16 mouse cellular contexts compared by ENCODE assay signal in the genomic region with DNA sequence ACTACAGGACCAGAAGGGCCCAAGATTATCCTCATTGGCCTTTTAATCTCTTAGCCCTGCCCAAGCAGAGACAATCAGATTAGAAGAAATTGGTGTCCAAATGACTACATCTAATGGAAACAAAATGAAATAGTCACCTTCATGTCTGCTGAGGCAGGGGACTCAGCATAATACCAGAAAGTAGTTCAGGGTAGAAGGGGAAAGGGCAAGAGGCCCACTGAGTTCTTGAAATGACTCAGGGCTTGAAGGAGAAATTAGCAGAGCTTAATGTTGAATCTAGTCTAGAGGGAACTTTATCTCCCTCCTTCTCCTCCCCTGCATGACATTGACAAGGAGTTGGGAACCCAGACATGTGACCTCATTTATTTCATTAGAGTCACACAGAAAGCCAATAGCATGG.
DNase-seq lines count a peak whose midpoint lies in the region; ATAC-seq and TF ChIP-seq lines count a peak whose summit lies in the region.
"Had no signal": no experiment of that assay in that cellular context is flagged by ENCODE, and none has a peak within 500 bp of the region (broad histone marks: within the 10 kb centered on the region; RNA-seq: fewer than 3 reads in every experiment).

No protein-coding gene starts in this region.

- H3K9me3 ChIP-seq in kidney, embryonic 14.5 days (ENCODE audit: control insufficient read depth, low read length), result no peaks in the 10 kb centered on the region
- no peaks in the 10 kb centered on the region for H3K9me3 ChIP-seq in lung, postnatal 0 days (ENCODE audit: low read length)
- H3K9me3 ChIP-seq in intestine, embryonic 15.5 days, result no peaks in the 10 kb centered on the region
- H3K9me3 ChIP-seq in stomach, postnatal 0 days (ENCODE audit: control insufficient read depth, low read length), result no peaks in the 10 kb centered on the region
- H3K9me3 ChIP-seq: forebrain, embryonic 10.5 days; limb, embryonic 13.5 days; midbrain, embryonic 10.5 days had no signal

- H3K27me3 ChIP-seq in kidney, embryonic 14.5 days (ENCODE audit: control insufficient read depth, insufficient read depth, low read length), result no peaks in the 10 kb centered on the region
- no peaks in the 10 kb centered on the region for H3K27me3 ChIP-seq in lung, postnatal 0 days (replicated peaks; ENCODE audit: insufficient read depth, low read length)
- no peaks in the 10 kb centered on the region for H3K27me3 ChIP-seq in intestine, embryonic 15.5 days (replicated peaks)
- no peaks in the 10 kb centered on the region for H3K27me3 ChIP-seq in stomach, postnatal 0 days (ENCODE audit: control insufficient read depth, insufficient read depth, low read length)
- H3K27me3 ChIP-seq: limb, embryonic 13.5 days had no signal

- no peak overlapping the region for H3K4me2 ChIP-seq in kidney, embryonic 14.5 days (replicated peaks; ENCODE audit: low read depth, low read length)
- H3K4me2 ChIP-seq in lung, postnatal 0 days (replicated peaks; ENCODE audit: low read depth, low read length), result no peak overlapping the region
- no peak overlapping the region for H3K4me2 ChIP-seq in intestine, embryonic 15.5 days (replicated peaks)
- H3K4me2 ChIP-seq in stomach, postnatal 0 days (replicated peaks; ENCODE audit: low read depth), result no peak overlapping the region
- H3K4me2 ChIP-seq: limb, embryonic 13.5 days had no signal

- no peak for DNase-seq in kidney, postnatal 25 days
- DNase-seq in lung, postnatal 0 days (ENCODE audit: low spot score), result no peak
- no peak for DNase-seq in lung, postnatal 25 days (ENCODE audit: low spot score)
- no peak for DNase-seq in stomach, postnatal 0 days (ENCODE audit: low spot score)
- no peak for DNase-seq in urinary bladder, postnatal 14 days (ENCODE audit: low spot score)
- DNase-seq in left cerebral cortex, postnatal 10 days (ENCODE audit: extremely low spot score in 1 of 2, low spot score in 2 of 2), result no peak
- DNase-seq: cerebellum, postnatal 25 days; gastrocnemius, postnatal 36 days; liver, postnatal 0 days; right cerebral cortex, postnatal 4 days; thymus, postnatal 14 days had no signal

- TF ChIP-seq EP300 in lung, postnatal 0 days (IDR thresholded peaks at IDR 0.05), result no peak
- TF ChIP-seq EP300 in stomach, postnatal 0 days (optimal IDR thresholded peaks at IDR 0.05), result no peak

- peak overlapping the region; percentile 79; the same call in 1 of the 2 replicates for H3K27ac ChIP-seq in kidney, embryonic 14.5 days (ENCODE audit: low read depth, low read length)
- peak overlapping the region; percentile 81 for H3K27ac ChIP-seq in lung, postnatal 0 days (ENCODE audit: low read length)
- H3K27ac ChIP-seq in intestine, embryonic 15.5 days, result peak overlapping the region; percentile 89
- H3K27ac ChIP-seq in stomach, postnatal 0 days (replicated peaks), result peak overlapping the region; percentile 63
- H3K27ac ChIP-seq: forebrain, embryonic 10.5 days; midbrain, embryonic 10.5 days had no signal

- no peaks in the 10 kb centered on the region for H3K36me3 ChIP-seq in kidney, embryonic 14.5 days (ENCODE audit: control insufficient read depth, insufficient read depth, low read length)
- no peaks in the 10 kb centered on the region for H3K36me3 ChIP-seq in lung, postnatal 0 days (ENCODE audit: insufficient read depth, low read length)
- no peaks in the 10 kb centered on the region for H3K36me3 ChIP-seq in intestine, embryonic 15.5 days
- no peaks in the 10 kb centered on the region for H3K36me3 ChIP-seq in stomach, postnatal 0 days (ENCODE audit: control insufficient read depth, insufficient read depth, low read length)
- H3K36me3 ChIP-seq: limb, embryonic 13.5 days had no signal

- TF ChIP-seq CTCF in lung, postnatal 0 days (IDR thresholded peaks at IDR 0.05), result no peak
- TF ChIP-seq CTCF in stomach, postnatal 0 days (IDR thresholded peaks at IDR 0.05; ENCODE audit: low read depth), result no peak

- intact Hi-C loops in left cerebral cortex, postnatal 10 days (cut with DNase I), result no loop called here

- H3K4me3 ChIP-seq in kidney, embryonic 14.5 days (ENCODE audit: low read length), result no peak overlapping the region
- no peak overlapping the region for H3K4me3 ChIP-seq in lung, postnatal 0 days (ENCODE audit: low read depth, low read length)
- no peak overlapping the region for H3K4me3 ChIP-seq in intestine, embryonic 15.5 days (replicated peaks)
- no peak overlapping the region for H3K4me3 ChIP-seq in stomach, postnatal 0 days (ENCODE audit: low read depth, low read length)
- H3K4me3 ChIP-seq: forebrain, embryonic 10.5 days; limb, embryonic 13.5 days; midbrain, embryonic 10.5 days had no signal

- no peak overlapping the region for H3K9ac ChIP-seq in kidney, embryonic 14.5 days (ENCODE audit: low read depth, low read length)
- no peak overlapping the region for H3K9ac ChIP-seq in lung, postnatal 0 days (replicated peaks; ENCODE audit: low read depth)
- H3K9ac ChIP-seq in intestine, embryonic 15.5 days, result no peak overlapping the region
- no peak overlapping the region for H3K9ac ChIP-seq in stomach, postnatal 0 days (ENCODE audit: low read length)
- H3K9ac ChIP-seq: limb, embryonic 13.5 days; liver, postnatal 0 days had no signal

- peaks cover 8% of the 10 kb centered on the region; the same call in 1 of the 2 replicates for H3K4me1 ChIP-seq in kidney, embryonic 14.5 days (ENCODE audit: control insufficient read depth, insufficient read depth, low read length)
- peaks cover 2% of the 10 kb centered on the region; the same call in 1 of the 2 replicates for H3K4me1 ChIP-seq in lung, postnatal 0 days (ENCODE audit: insufficient read depth, low read depth, low read length)
- H3K4me1 ChIP-seq in intestine, embryonic 15.5 days (replicated peaks), result peaks cover 19% of the 10 kb centered on the region
- H3K4me1 ChIP-seq in stomach, postnatal 0 days (replicated peaks; ENCODE audit: control insufficient read depth, insufficient read depth), result 0 out of 2 replicates have a peak, but pooled peaks cover 2% of the 10 kb centered on the region

- no peak for ATAC-seq in kidney, embryonic 14.5 days (ENCODE audit: low FRiP score, low TSS enrichment)
- no peak for ATAC-seq in lung, postnatal 0 days
- no peak for ATAC-seq in intestine, embryonic 15.5 days
- ATAC-seq in stomach, postnatal 0 days (ENCODE audit: low FRiP score, low TSS enrichment), result no peak
- ATAC-seq: liver, postnatal 0 days had no signal
